8 mouse cellular contexts compared by ENCODE assay signal in the genomic region with DNA sequence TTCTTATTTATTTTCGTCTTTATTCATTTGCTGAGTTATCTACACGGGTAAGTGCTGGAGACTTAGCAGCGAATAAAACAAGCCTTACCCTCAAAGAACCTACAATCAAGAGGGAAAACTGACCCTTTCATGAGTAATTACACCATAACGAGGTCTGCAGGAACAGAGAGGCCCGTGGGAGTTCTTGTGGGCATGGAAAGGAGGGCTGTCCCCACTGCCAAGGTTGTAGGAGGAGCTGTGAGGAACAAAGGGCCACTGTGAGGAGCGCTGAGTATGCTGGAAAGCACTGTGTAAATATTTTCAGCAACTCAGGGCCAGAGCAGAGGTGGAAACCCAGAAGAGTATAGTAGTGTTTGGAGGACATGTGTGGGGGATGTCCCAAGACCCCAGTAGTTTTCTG.
DNase-seq lines count a peak whose midpoint lies in the region; ATAC-seq lines count a peak whose summit lies in the region.

No protein-coding gene starts in this region.

- DNase-seq in heart, adult 18-20 months: no peak
- DNase-seq in embryo, embryonic 11.5 days (ENCODE audit: low read depth, low spot score): peak; percentile 47
- no peak for DNase-seq in liver
- no peak for DNase-seq in natural killer cell, adult 2 months (ENCODE audit: low spot score in 2 of 2)
- no peak for DNase-seq in heart, adult 9 months (ENCODE audit: low spot score in 2 of 2)

- ATAC-seq in heart, embryonic 15.5 days (replicated peaks; ENCODE audit: insufficient number of reproducible peaks, insufficient read depth, low FRiP score, low read depth): 0 out of 2 replicates have a peak, but pooled peaks have one; percentile 43
- ATAC-seq in hindbrain, embryonic 16.5 days: peak; percentile 62
- ATAC-seq in megakaryocyte progenitor cell, adult 5-6 weeks (replicated peaks; ENCODE audit: poor library complexity): 0 out of 2 replicates have a peak, but pooled peaks have one; percentile 20

- WGBS in heart, embryonic 15.5 days: 37% methylated on average over 6 of the region's 6 CpGs
- WGBS in hindbrain, embryonic 16.5 days: 30% methylated on average over 6 of the region's 6 CpGs

- no peak overlapping the region for H3K4me2 ChIP-seq in heart, embryonic 15.5 days
- H3K4me2 ChIP-seq in hindbrain, embryonic 16.5 days (ENCODE audit: low read length): no peak overlapping the region

- no peak overlapping the region for H3K4me3 ChIP-seq in heart, embryonic 15.5 days
- no peak overlapping the region for H3K4me3 ChIP-seq in hindbrain, embryonic 16.5 days (ENCODE audit: low read length)

- 0 out of 2 replicates have a peak, but pooled peaks cover 3% of the 10 kb centered on the region for H3K27me3 ChIP-seq in heart, embryonic 15.5 days
- H3K27me3 ChIP-seq in hindbrain, embryonic 16.5 days (replicated peaks; ENCODE audit: control insufficient read depth, insufficient read depth, low read length): no peaks in the 10 kb centered on the region

- H3K9me3 ChIP-seq in heart, embryonic 15.5 days (replicated peaks): no peaks in the 10 kb centered on the region
- H3K9me3 ChIP-seq in hindbrain, embryonic 16.5 days (ENCODE audit: control insufficient read depth, low read length): no peaks in the 10 kb centered on the region

- H3K9ac ChIP-seq in heart, embryonic 15.5 days: no peak overlapping the region
- no peak overlapping the region for H3K9ac ChIP-seq in hindbrain, embryonic 16.5 days (ENCODE audit: low read depth, low read length)

- H3K27ac ChIP-seq in heart, embryonic 15.5 days: 0 out of 2 replicates have a peak overlapping the region, but pooled peaks have one; percentile 12
- H3K27ac ChIP-seq in hindbrain, embryonic 16.5 days (ENCODE audit: low read depth, low read length): peak overlapping the region; percentile 41; the same call in 1 of the 2 replicates

- H3K36me3 ChIP-seq in heart, embryonic 15.5 days: no peaks in the 10 kb centered on the region
- no peaks in the 10 kb centered on the region for H3K36me3 ChIP-seq in hindbrain, embryonic 16.5 days (ENCODE audit: control insufficient read depth, insufficient read depth, low read length)

- no peaks in the 10 kb centered on the region; the same call in 1 of the 2 replicates for H3K4me1 ChIP-seq in heart, embryonic 15.5 days (replicated peaks)
- H3K4me1 ChIP-seq in hindbrain, embryonic 16.5 days (ENCODE audit: control insufficient read depth, insufficient read depth, low read depth, low read length): no peaks in the 10 kb centered on the region; the same call in 1 of the 2 replicates
